Mouse (Mus musculus): ENCODE results near the gene Ryk. TPM values are rescaled to one million over a fixed set of nuclear protein-coding genes. Genes with fewer than 3 reads are reported as not detected.
A peak's percentile ranks its signal among the peaks of the same experiment; 100 is the strongest.

Ryk gene
- polyA plus RNA-seq, 2 experiments from 2014 or later, result 1.2 to 2.0 TPM

GRCm38 (mm10) chr9:102859399-102859798 is 24.7 kb downstream of the Ryk start:
- no peak for ATAC-seq

- ATAC-seq, result no peak
Measured at GRCm38 (mm10) chr9:102859963-102860362, 25.2 kb downstream of the Ryk start.

DNA sequence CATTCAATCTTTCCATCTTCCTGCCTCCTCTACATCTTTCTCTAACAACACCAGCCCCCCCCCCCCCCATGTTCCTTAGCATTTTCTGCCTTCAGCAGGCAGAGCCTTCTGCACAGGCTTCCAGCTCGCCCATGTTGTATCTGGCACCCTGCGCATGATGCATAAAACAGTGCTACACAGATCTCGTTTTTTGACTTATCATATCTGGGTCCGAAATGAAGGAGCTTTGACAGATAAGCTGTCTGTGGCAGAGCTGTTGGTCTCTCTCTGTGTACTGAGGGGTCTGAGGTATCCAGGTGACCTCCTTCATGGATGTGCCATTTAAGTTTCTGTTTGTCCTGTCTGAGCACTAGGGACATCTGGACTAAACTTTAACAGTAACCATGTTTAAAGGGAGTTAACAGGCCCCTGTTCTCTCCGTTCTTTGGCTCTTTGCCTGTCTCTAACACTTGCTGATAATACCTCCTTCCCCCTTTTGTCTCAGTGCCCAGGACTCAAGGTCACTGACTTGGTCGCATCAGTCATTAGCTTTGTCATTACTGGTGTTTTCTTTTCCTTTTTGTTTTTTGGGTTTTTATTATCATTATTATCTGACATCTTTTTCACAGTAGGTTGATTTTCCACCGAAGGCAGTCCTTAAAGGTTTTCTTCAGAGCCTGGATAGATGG is 26.2 kb downstream of the Ryk start:
- no peak for ATAC-seq

GRCm38 (mm10) chr9:102861789-102862188 is 27.1 kb downstream of the Ryk start:
- no peak for ATAC-seq

- no peak for ATAC-seq
Measured at GRCm38 (mm10) chr9:102862260-102862659, 27.5 kb downstream of the Ryk start.

- ATAC-seq, result no peak
Measured at GRCm38 (mm10) chr9:102863876-102864545, 29.3 kb downstream of the Ryk start.

DNA sequence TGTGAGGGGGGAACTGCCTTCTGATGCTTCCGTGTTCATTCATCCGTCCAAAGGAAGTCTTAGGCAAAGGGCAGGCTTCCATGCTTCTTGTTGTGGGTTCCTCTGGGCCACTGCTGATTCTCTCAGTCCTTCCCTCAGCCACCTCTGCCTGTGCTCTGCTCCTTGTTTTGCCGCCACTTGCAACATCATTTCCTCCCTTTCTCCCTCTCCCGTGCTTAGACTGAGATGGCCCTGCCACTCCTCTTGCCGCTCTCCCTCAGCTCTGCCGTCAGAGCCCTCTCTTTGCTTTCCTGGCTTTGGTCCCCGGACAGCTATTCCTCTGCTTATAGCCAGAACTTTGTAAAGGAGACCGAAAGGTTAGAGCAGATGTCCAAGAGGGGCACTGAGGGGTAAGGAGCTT is 30.2 kb downstream of the Ryk start:
- ATAC-seq, result no peak

DNA sequence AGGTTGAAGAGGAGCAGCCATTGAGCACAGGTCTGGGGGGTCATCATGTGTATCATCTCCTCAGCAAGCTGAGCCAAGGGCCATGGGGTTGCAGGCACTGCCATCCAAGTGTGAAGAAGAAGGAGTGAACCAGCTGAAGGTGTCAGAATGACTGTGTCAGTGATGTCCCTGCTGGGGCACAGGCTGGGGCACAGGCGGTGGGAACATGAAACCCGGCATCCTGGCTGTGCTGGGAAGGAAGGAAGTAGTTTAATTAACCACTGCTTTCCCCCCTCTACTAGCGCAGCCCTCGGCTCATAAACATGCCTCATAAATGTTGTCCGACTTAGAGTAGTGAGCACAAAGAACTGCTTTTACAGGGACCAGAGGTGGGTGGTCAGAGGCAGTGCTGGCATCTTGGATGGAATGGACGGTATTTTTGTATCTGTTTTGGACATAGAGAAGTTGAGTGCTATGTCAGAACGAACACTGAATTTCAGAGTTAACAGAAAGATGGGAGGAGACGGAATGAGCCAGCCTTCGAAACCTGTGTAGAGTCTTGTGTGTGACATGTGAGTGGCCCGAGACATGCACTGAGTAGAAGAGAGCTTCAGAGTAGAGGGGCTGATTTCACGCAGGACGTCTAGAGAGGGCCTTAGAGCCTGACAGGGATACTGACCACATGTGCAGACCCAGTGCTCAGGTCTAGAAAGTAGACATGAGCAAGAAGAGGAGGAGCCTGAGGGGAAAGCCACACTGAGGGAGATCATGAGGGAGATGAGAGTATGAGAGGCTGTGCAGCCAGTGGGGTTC is 31.4 kb downstream of the Ryk start:
- ATAC-seq, result no peak

GRCm38 (mm10) chr9:102866893-102867292 is 32.2 kb downstream of the Ryk start:
- peak; percentile 73 for ATAC-seq

- no peak for ATAC-seq
Measured at GRCm38 (mm10) chr9:102867516-102867915, 32.8 kb downstream of the Ryk start.

- no peak for ATAC-seq
Measured at GRCm38 (mm10) chr9:102868451-102868850, 33.7 kb downstream of the Ryk start.

GRCm38 (mm10) chr9:102876054-102876690 is 41.5 kb downstream of the Ryk start:
- ATAC-seq, result no peak

GRCm38 (mm10) chr9:102877916-102878315 is 43.2 kb downstream of the Ryk start:
- no peak for ATAC-seq

DNA sequence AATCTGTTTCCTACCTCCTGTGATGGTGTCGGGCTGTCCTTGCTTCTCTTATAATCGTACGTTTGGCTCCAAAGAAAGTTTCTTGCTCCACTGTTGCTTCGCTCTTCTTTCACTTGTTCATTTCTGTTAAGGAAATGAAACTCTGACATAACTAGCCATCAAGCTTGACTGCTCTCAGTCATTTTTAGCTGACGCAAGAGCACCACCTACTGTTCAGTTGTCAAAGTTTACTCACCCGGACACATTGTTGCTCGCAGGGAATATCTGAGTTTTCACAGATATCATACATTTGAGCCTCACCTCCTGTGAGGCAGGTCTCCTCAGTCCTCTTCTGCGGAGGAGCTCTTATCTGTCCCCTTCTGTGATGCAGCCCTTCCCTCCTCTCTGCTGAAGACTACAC is 44.8 kb downstream of the Ryk start:
- peak; percentile 66 for ATAC-seq

GRCm38 (mm10) chr9:102884703-102885102 is 50.0 kb downstream of the Ryk start:
- no peak for ATAC-seq

DNA sequence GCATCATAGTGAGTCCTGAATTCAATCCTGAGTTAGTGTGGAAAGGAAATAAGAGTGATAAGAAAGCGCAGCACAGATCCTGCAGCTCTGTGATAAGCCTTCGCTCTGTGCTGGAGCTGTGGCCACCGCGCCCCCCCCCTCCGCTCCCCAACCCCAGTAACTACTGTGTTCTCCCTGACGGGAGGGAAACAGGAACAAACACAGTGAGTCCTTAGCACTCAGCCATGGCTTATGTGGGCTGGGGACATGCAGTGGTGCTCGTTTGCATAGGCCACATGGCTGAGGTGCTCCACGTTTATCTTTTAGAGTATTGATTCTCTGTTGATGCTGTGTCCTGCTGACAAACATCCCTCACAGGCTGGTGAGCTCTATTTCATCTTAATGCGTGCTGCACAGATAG is 55.4 kb downstream of the Ryk start:
- ATAC-seq, result no peak

GRCm38 (mm10) chr9:102892480-102893355 is 58.0 kb downstream of the Ryk start:
- ATAC-seq, result no peak

DNA sequence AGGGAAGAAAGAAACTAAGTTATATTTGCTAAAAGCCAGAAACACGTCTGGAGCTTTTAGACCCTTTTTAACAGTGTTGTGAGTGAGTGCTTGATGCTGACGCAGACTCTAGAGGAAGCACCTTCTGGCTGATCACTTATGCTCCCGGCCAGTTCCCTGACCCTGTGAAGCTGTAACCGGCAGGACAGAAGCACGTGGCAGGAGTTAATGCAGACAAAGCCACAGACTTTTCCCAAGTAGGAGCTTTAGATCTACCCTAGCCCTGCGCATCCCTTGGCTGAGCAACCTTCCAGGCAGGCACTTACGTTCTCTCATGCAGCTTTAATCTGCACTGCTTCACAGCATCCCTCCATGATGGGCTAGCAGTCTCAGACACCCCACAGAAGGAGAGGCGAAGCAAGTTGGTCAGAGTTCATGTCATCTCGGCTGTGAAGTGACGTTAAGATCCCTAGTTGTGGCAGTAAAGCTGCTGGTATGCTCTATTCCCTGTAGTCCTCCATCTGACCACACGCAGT is 58.7 kb downstream of the Ryk start:
- no peak for ATAC-seq

DNA sequence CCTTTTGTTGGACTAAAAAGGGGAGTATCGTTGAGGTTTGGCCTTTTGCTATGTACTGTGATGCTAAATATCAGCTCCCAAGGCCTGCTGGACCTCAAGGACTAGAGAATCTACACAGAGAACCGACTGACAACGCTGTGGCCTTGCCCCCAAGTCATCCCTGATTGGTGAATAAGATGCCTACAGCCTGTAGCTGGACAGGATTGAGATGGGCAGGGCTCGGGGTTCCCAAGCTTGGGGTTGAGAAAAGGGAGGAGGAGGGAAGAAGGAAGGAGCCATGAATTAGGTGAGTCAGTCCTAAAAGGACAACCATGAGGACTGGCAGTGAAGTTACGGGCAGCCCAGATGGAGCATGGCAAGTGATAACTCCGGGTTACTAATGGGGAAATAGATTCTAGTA is 65.2 kb downstream of the Ryk start:
- no peak for ATAC-seq

GRCm38 (mm10) chr9:102902308-102902707 is 67.6 kb downstream of the Ryk start:
- no peak for ATAC-seq

DNA sequence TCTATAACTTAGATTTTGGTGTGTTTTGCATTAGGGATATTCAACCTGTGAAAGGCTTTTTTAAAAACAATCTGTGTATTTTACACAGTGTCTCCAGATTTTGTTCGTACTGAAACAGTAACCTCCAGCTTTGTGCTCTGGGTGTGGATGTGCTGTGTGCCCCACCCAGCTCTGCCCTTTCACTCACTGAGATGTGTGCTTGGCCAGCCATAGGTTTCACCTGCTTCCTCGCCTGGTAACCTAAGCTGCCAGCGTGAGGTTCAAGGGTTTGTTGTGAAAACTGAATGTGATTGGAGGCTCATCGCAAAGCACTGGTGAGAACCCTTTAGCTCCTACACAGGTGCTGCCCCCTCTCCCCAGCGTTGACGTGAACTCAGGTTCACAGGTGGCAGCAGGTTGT is 70.2 kb downstream of the Ryk start:
- ATAC-seq, result no peak

DNA sequence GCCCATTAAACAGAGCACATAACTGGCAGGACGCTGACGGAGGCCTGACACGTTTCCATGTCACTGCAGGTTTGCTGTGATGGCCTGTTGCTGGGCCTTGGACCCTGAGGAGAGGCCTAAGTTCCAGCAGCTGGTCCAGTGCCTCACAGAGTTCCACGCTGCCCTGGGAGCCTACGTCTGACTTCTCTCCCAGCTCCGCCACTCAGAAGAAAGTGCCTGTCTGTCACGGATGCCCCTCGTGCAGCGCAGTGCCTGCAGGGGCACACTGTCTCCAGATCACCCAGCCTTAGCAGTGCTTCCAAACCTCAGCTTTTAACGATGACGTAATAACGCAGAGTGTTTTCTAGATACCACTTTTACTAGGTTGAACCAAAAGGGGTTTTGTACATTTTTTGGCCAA is 72.1 kb downstream of the Ryk start:
- ATAC-seq, result no peak

All from CD4-positive, CD25-positive, alpha-beta regulatory T cell, adult 4 months (primary cell).